Mouse (Mus musculus) bone marrow, adult 2 months (tissue): ENCODE measurements around the gene Srp9.

Experiments used
- CTCF ChIP-seq: fragments of 200-500 bp; IDR thresholded peaks from 2 replicates; pipeline ENCODE4 v1.5.1; 2011; ENCODE audit warnings: low read length, control low read depth; ENCODE audit not compliant: control insufficient read depth, insufficient read depth
- POLR2A ChIP-seq: fragments of 200-500 bp; IDR thresholded peaks from 2 replicates; pipeline ENCODE4 v1.6.1; 2011; ENCODE audit warnings: low read depth, mild to moderate bottlenecking, control low read depth, low read length, borderline replicate concordance; ENCODE audit not compliant: control insufficient read depth

DNA sequence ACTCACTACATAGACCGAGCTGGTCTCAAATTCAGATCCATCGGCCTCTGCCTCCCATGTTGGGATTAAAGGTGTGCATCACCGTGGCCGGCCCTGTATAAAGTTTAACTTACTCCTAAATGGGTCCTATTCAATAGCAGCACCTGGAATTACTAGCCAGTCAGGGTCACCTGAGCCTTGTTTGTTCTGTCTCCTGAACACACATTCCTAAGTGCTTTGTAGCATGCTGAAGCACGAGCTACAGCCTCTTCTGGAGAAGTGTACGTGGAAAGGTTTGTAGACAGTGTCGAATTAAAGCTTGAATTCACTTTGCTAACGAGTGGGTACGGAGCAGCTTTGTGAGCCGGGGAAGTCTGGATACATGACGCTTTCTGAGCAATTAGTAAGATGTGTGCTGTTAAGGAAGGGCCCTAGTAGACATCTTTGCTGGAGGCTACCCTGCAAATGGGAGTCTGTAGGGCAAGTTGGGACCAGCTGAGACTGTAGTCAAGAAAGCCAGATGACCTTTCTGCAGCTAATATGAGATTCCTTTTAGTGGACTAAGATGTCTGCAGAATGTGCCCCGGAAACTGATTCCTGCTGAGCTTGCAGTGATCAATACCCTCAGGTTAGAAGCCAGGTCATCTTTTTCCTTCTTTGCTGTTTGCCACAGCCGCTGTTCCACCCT is 32.7 kb upstream of the Srp9 start:
- TF ChIP-seq CTCF (no peak), POLR2A (no peak)
